Mouse (Mus musculus) lung, postnatal 0 days (tissue): ENCODE data around the gene Adad2. TPM values are rescaled to one million over a fixed set of nuclear protein-coding genes. Genes with fewer than 3 reads are reported as not detected.

Experiments
- ATAC-seq: fragments of 200-750 bp; cut with Nextera tagmentation; 2 replicates; pipeline ENCODE4 v1.8.0; 2017; ENCODE audit warnings: moderate library complexity
- DNase-seq: peaks from one replicate; pipeline ENCODE4 v3.0.0-alpha.2; 2016; ENCODE audit warnings: low spot score
- H3K27ac ChIP-seq: fragments of 300-500 bp; sonication (generic); 2 replicates; pipeline ENCODE4 v1.5.1; 2014; ENCODE audit warnings: antibody characterized with exemption, mild to moderate bottlenecking, low read length, mixed read lengths
- H3K27me3 ChIP-seq: fragments of 300-500 bp; sonication (generic); replicated peaks from 2 replicates; pipeline ENCODE4 v1.6.1; 2014; ENCODE audit warnings: low read length, mixed read lengths; ENCODE audit not compliant: insufficient read depth
- H3K36me3 ChIP-seq: fragments of 300-500 bp; sonication (generic); 2 replicates; pipeline ENCODE4 v1.6.1; 2014; ENCODE audit warnings: low read length, mixed read lengths; ENCODE audit not compliant: insufficient read depth
- H3K4me1 ChIP-seq: fragments of 300-500 bp; sonication (generic); 2 replicates; pipeline ENCODE4 v1.6.1; 2014; ENCODE audit warnings: antibody characterized with exemption, low read depth, low read length, mixed read lengths; ENCODE audit not compliant: insufficient read depth
- H3K4me2 ChIP-seq: fragments of 300-500 bp; sonication (generic); replicated peaks from 2 replicates; pipeline ENCODE4 v1.6.1; 2014; ENCODE audit warnings: low read depth, mild to moderate bottlenecking, low read length, moderate library complexity, mixed read lengths
- H3K4me3 ChIP-seq: fragments of 300-500 bp; sonication (generic); 2 replicates; pipeline ENCODE4 v1.5.1; 2014; ENCODE audit warnings: low read depth, low read length
- H3K9ac ChIP-seq: fragments of 300-500 bp; sonication (generic); replicated peaks from 2 replicates; pipeline ENCODE4 v1.6.1; 2014; ENCODE audit warnings: low read depth, mild to moderate bottlenecking
- H3K9me3 ChIP-seq: fragments of 300-500 bp; sonication (generic); 2 replicates; pipeline ENCODE4 v1.6.1; 2016; ENCODE audit warnings: low read length, mixed read lengths
- CTCF ChIP-seq: IDR thresholded peaks from 2 replicates; pipeline ENCODE4 v1.5.1; 2016; ENCODE audit warnings: antibody characterized with exemption, mild to moderate bottlenecking
- EP300 ChIP-seq: IDR thresholded peaks from 2 replicates; pipeline ENCODE4 v1.6.1; 2016; ENCODE audit warnings: antibody characterized with exemption, mild to moderate bottlenecking, control low read depth
- WGBS: fragments of 180-500 bp; shearing (Covaris S2); extraction: QIAGEN DNeasy Blood & Tissue Kit; methylation state at CpG from one replicate; pipeline ENCODE4 v1.1.7; 2014; 5-methylcytosine and 5-hydroxymethylcytosine counted together
- polyA plus RNA-seq: library from polyadenylated mRNA; unstranded; fragments of >200 nt; fragmentation: Nextera tagmentation; extraction: Ambion mirVana; gene quantifications from 2 replicates; pipeline ENCODE4 v1.2.1, GENCODE M21; 2015

The Adad2 gene
- polyA plus RNA-seq, 1 experiment from 2014 or later, result not detected

- H3K9me3 ChIP-seq, result no peaks in the 10 kb centered on the region
- no peak overlapping the region for H3K4me3 ChIP-seq
- H3K27me3 ChIP-seq, result no peaks in the 10 kb centered on the region
- WGBS, result 56% methylated on average over 4 of the region's 4 CpGs
- TF ChIP-seq CTCF, result no peak
- TF ChIP-seq EP300, result no peak
- H3K9ac ChIP-seq, result no peak overlapping the region
- no peak for DNase-seq
- H3K4me1 ChIP-seq, result no peaks in the 10 kb centered on the region
- ATAC-seq, result no peak
- no peaks in the 10 kb centered on the region for H3K36me3 ChIP-seq
- no peak overlapping the region for H3K4me2 ChIP-seq
- H3K27ac ChIP-seq, result no peak overlapping the region
Observed at GRCm38 (mm10) chr8:119588321-119588720, 24.2 kb upstream of the Adad2 start.

DNA sequence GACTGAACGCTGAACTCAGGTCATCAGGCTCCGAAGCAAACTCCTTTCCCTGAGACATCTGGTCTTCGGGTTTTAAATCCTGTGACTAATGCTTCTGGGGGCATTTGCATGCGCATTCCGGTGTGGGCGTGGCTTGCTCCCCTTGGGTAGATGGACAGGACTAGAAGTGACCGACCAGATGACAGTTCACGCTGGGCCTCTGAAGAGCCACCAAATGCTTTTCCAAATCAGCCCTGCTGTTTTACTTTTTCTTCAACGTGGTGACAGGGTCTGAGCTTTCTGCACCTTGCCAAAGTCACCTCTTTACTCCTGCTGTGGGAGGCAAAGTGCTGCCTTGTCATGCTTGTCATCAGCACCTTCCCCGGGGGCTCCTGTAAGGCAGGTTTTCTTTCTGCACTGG lies 23.7 kb upstream of the Adad2 start:
- 22% methylated on average over 10 of the region's 10 CpGs for WGBS
- Histone ChIP-seq H3K4me3 (no peak overlapping the region), H3K9me3 (no peaks in the 10 kb centered on the region), H3K27me3 (no peaks in the 10 kb centered on the region), H3K36me3 (no peaks in the 10 kb centered on the region), H3K4me1 (no peaks in the 10 kb centered on the region), H3K9ac (no peak overlapping the region), H3K4me2 (no peak overlapping the region), H3K27ac (no peak overlapping the region)
- DNase-seq (no peak), ATAC-seq (no peak)
- TF ChIP-seq CTCF, result no peak
- TF ChIP-seq EP300, result no peak

DNA sequence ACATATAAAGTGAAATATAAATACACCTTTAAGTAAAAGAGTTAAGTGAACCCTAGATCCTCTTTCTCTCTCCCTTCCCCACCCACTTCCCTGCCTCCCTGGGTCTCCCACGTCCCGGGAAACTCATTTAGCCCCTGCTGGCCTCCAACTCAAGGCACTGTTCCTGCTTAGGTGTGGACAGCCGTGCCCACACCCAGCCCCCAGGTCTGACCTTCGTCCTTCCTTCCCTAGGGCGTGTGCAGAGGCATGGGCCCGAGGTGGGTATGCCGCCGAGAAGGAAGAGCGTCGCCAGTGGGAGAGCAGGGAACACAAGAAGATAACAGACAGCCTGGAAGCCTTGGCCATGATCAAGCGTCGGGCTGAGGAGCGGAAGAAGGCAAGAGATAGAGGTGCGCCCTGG lies 22.2 kb upstream of the Adad2 start:
- H3K27ac ChIP-seq, result no peak overlapping the region
- H3K4me1 ChIP-seq, result no peaks in the 10 kb centered on the region
- no peak overlapping the region for H3K4me3 ChIP-seq
- TF ChIP-seq EP300 (no peak), CTCF (no peak)
- DNase-seq (no peak), ATAC-seq (no peak)
- H3K9me3 ChIP-seq, result no peaks in the 10 kb centered on the region
- no peaks in the 10 kb centered on the region for H3K36me3 ChIP-seq
- WGBS, result 65% methylated on average over 14 of the region's 14 CpGs
- H3K9ac ChIP-seq, result no peak overlapping the region
- H3K27me3 ChIP-seq, result no peaks in the 10 kb centered on the region
- no peak overlapping the region for H3K4me2 ChIP-seq

DNA sequence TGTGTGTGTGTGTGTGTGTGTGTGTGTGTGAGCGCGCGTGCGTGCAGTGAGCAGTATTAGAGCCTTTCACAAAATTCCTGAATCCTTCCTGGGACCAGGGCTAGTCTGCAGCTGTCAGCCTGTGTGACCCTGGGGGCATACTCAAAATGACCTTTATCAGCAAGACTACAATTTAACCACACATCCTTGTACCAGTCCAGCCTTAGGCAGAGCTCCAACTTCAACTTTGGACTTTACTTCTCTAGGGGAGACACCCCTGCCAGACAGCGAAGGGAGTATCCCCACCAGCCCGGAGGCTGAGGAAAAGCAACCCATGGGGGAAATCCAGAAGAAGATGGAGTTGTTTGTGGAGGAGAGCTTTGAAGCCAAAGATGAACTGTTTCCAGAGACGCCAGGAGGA lies 21.1 kb upstream of the Adad2 start:
- Histone ChIP-seq H3K4me3 (no peak overlapping the region), H3K4me1 (no peaks in the 10 kb centered on the region), H3K36me3 (no peaks in the 10 kb centered on the region), H3K9ac (no peak overlapping the region), H3K27ac (no peak overlapping the region), H3K4me2 (no peak overlapping the region), H3K9me3 (no peaks in the 10 kb centered on the region), H3K27me3 (no peaks in the 10 kb centered on the region)
- 87% methylated on average over 7 of the region's 7 CpGs for WGBS
- no peak for TF ChIP-seq CTCF
- TF ChIP-seq EP300, result no peak
- no peak for DNase-seq
- no peak for ATAC-seq

DNA sequence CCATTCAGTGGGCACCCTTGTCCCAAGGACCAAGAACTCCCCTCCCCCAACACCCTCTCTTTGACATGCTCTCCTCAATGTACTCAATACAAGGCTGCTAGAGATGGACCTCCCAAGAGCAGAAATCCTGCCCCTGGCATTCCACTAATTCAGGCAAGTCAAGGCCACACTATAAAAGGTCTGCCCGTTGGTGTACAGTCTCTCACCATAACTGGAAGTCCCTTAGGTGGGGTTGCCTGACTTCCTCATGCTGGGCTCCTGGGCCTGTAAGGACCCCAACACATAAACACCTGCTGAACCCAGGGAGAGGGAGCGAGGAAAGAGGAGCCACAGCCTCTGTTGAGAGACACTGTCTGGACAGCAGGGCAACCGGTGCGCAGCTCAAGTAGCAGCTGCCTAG lies 8.8 kb upstream of the Adad2 start:
- no peak overlapping the region for H3K4me2 ChIP-seq
- H3K9me3 ChIP-seq, result no peaks in the 10 kb centered on the region
- WGBS, result 93% methylated on average over 4 of the region's 4 CpGs
- no peak for DNase-seq
- peak overlapping the region; percentile 70; the same call in 1 of the 2 replicates for H3K9ac ChIP-seq
- H3K27me3 ChIP-seq, result no peaks in the 10 kb centered on the region
- no peak for TF ChIP-seq EP300
- TF ChIP-seq CTCF, result no peak
- H3K36me3 ChIP-seq, result peaks cover 23% of the 10 kb centered on the region
- peaks cover 6% of the 10 kb centered on the region; the same call in 1 of the 2 replicates for H3K4me1 ChIP-seq
- no peak overlapping the region for H3K4me3 ChIP-seq
- no peak overlapping the region for H3K27ac ChIP-seq
- no peak for ATAC-seq

DNA sequence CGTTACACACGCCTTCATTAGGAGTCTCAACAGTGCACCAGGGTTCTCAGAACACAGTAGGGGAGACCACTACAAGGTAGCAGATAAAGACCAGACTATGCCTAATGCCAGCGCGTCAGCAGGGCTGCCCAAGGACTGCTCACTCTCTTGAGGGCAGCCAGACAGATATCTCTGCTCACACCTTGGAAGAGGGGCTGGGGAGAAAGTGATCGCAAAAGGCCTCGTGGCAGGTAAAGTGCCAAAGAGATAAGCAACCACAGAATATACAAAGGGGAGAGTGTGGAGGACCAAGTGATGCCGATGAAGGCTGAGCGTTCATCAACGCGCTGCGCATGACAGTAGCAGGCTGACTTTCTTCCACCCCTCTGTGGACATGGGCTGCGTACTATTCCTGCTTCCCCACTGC lies 8.1 kb upstream of the Adad2 start:
- Histone ChIP-seq H3K9me3 (no peaks in the 10 kb centered on the region), H3K4me2 (peak overlapping the region; percentile 76), H3K27ac (peak overlapping the region; percentile 73; the same call in 1 of the 2 replicates), H3K9ac (peak overlapping the region; percentile 70), H3K27me3 (no peaks in the 10 kb centered on the region), H3K4me1 (peaks cover 6% of the 10 kb centered on the region; the same call in 1 of the 2 replicates), H3K36me3 (peaks cover 17% of the 10 kb centered on the region), H3K4me3 (peak overlapping the region; percentile 73)
- TF ChIP-seq CTCF, result no peak
- TF ChIP-seq EP300, result no peak
- DNase-seq (no peak), ATAC-seq (0 out of 2 replicates have a peak, but pooled peaks have one; percentile 37)
- 25% methylated on average over 12 of the region's 12 CpGs for WGBS

DNA sequence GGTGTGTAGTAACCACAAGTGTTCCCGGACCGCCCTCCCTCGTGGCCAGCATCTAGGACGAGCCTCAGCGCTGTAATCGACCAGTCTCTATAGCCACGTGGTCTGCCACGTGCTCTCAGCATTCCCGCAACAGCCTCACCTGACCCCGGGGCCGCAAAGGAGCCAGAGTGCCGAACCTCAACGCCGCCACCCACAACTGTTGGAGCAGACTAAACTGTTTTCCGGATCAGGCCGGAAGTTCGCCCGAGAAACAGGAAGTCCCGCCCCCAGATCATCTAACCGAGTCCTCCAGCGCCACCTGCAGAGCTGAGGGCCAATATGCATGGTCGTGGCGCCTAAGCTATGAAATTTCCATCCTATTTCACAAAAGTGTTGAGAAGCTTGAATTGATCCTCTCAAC lies 7.6 kb upstream of the Adad2 start, which contains the start of gene Taf1c:
Taf1c (minus strand) TSS at position 227 of the 400 bp plus-strand sequence.
- no peaks in the 10 kb centered on the region for H3K9me3 ChIP-seq
- peak within 1 kb of the TSS; percentile 70 for H3K9ac ChIP-seq
- no peaks in the 10 kb centered on the region for H3K27me3 ChIP-seq
- H3K4me1 ChIP-seq, result peaks cover 6% of the 10 kb centered on the region; the same call in 1 of the 2 replicates
- H3K27ac ChIP-seq, result peak within 1 kb of the TSS; percentile 73; the same call in 1 of the 2 replicates
- under 1% methylated on average over 23 of the region's 23 CpGs for WGBS
- peak within 1 kb of the TSS; percentile 73 for H3K4me3 ChIP-seq
- peaks cover 16% of the 10 kb centered on the region for H3K36me3 ChIP-seq
- peak within 1 kb of the TSS; percentile 76 for H3K4me2 ChIP-seq
- TF ChIP-seq CTCF (peak; percentile 91), EP300 (no peak)
- DNase-seq (peak; percentile 94), ATAC-seq (peak; percentile 92)
